Mouse (Mus musculus): ENCODE measurements around the gene Bpifc.

Bpifc gene

GRCm38 (mm10) chr10:86017781-86018180, 6.1 kb upstream of the Bpifc start:
- DNase-seq (ENCODE audit: low spot score in 2 of 2) = no peak

- no peak for DNase-seq (ENCODE audit: low spot score in 2 of 2)
Measured at GRCm38 (mm10) chr10:86011172-86011571, 523 bp downstream of the Bpifc start.

- DNase-seq (ENCODE audit: low spot score in 2 of 2) = no peak
Measured at GRCm38 (mm10) chr10:86010636-86011035, 1.1 kb downstream of the Bpifc start.

GRCm38 (mm10) chr10:86009688-86010087, 2.0 kb downstream of the Bpifc start:
- no peak for DNase-seq (ENCODE audit: low spot score in 2 of 2)

GRCm38 (mm10) chr10:86006455-86006854, 5.2 kb downstream of the Bpifc start:
- DNase-seq (ENCODE audit: low spot score in 2 of 2) = no peak

- no peak for DNase-seq (ENCODE audit: low spot score in 2 of 2)
Measured at GRCm38 (mm10) chr10:86000447-86000846, 11.2 kb downstream of the Bpifc start.

- peak; percentile 27 to 40 for DNase-seq (ENCODE audit: low spot score in 2 of 2)
Measured at GRCm38 (mm10) chr10:85994543-85995104, 17.1 kb downstream of the Bpifc start.

GRCm38 (mm10) chr10:85993836-85994235, 17.9 kb downstream of the Bpifc start:
- no peak for DNase-seq (ENCODE audit: low spot score in 2 of 2)

- no peak for DNase-seq (ENCODE audit: low spot score in 2 of 2)
Measured at GRCm38 (mm10) chr10:85992412-85992811, 19.3 kb downstream of the Bpifc start.

GRCm38 (mm10) chr10:85989412-85990115, 22.1 kb downstream of the Bpifc start:
- DNase-seq (ENCODE audit: low spot score in 2 of 2) = no peak

- DNase-seq (ENCODE audit: low spot score in 2 of 2) = no peak
Measured at GRCm38 (mm10) chr10:85972915-85973314, 38.8 kb downstream of the Bpifc start.

GRCm38 (mm10) chr10:85971826-85972225, 39.9 kb downstream of the Bpifc start:
- no peak for DNase-seq (ENCODE audit: low spot score in 2 of 2)

- no peak for DNase-seq (ENCODE audit: low spot score in 2 of 2)
Measured at GRCm38 (mm10) chr10:85969894-85970620, 41.6 kb downstream of the Bpifc start.

GRCm38 (mm10) chr10:85968731-85969130, 43.0 kb downstream of the Bpifc start:
- no peak for DNase-seq (ENCODE audit: low spot score in 2 of 2)

GRCm38 (mm10) chr10:85968157-85968634, 43.5 kb downstream of the Bpifc start:
- DNase-seq (ENCODE audit: low spot score in 2 of 2) = peak; percentile 68 to 78

GRCm38 (mm10) chr10:85967411-85968156, 44.1 kb downstream of the Bpifc start:
- DNase-seq (ENCODE audit: low spot score in 2 of 2) = no peak

GRCm38 (mm10) chr10:85966476-85966875, 45.2 kb downstream of the Bpifc start:
- DNase-seq (ENCODE audit: low spot score in 2 of 2) = no peak

- DNase-seq (ENCODE audit: low spot score in 2 of 2) = no peak
Measured at GRCm38 (mm10) chr10:85964316-85964715, 47.4 kb downstream of the Bpifc start.

GRCm38 (mm10) chr10:85962897-85963296, 48.8 kb downstream of the Bpifc start:
- DNase-seq (ENCODE audit: low spot score in 2 of 2) = no peak

- peak; percentile 94 to 99 for DNase-seq (ENCODE audit: low spot score in 2 of 2)
Measured at GRCm38 (mm10) chr10:85957464-85957950, 54.2 kb downstream of the Bpifc start, which contains the start of gene Rtcb. Rtcb (minus strand) TSS chr10:85957823.

GRCm38 (mm10) chr10:85956871-85957419, 54.8 kb downstream of the Bpifc start:
- no peak for DNase-seq (ENCODE audit: low spot score in 2 of 2)
